Mouse (Mus musculus): ENCODE measurements around the gene Nfatc2. TPM values are rescaled to one million over a fixed set of nuclear protein-coding genes. Genes with fewer than 3 reads are reported as not detected.

Nfatc2 gene
- total and polyA plus RNA-seq, 2 experiments from 2014 or later = 7.3 to 7.4 TPM

- H3K9ac ChIP-seq (replicated peaks; ENCODE audit: low read depth, low read length) = no peak overlapping the region
- DNase-seq (ENCODE audit: low spot score) (no peak), ATAC-seq (ENCODE audit: insufficient read depth, low read depth) (0 out of 2 replicates have a peak, but pooled peaks have one; percentile 19)
- TF ChIP-seq EP300 (IDR thresholded peaks at IDR 0.05; ENCODE audit: low read depth) = no peak
- no peak for TF ChIP-seq CTCF (IDR thresholded peaks at IDR 0.05; ENCODE audit: low read depth)
- H3K4me3 ChIP-seq (ENCODE audit: low read depth, low read length) = no peak overlapping the region
- no peak overlapping the region for H3K27ac ChIP-seq (ENCODE audit: low read depth)
- H3K4me2 ChIP-seq (ENCODE audit: low read depth, low read length) = no peak overlapping the region
- H3K36me3 ChIP-seq (replicated peaks; ENCODE audit: control insufficient read depth, insufficient read depth, low read length) = no peaks in the 10 kb centered on the region
- H3K27me3 ChIP-seq (ENCODE audit: control insufficient read depth, insufficient read depth, low read length) = no peaks in the 10 kb centered on the region
- WGBS = 58% methylated on average over 3 of the region's 3 CpGs
- H3K4me1 ChIP-seq (ENCODE audit: control insufficient read depth, insufficient read depth) = peaks cover 28% of the 10 kb centered on the region
- no peaks in the 10 kb centered on the region for H3K9me3 ChIP-seq (replicated peaks; ENCODE audit: control insufficient read depth, low read length)
These were observed 13.7 kb upstream of the Nfatc2 start for GRCm38 (mm10) chr2:168615160-168615559.

DNA sequence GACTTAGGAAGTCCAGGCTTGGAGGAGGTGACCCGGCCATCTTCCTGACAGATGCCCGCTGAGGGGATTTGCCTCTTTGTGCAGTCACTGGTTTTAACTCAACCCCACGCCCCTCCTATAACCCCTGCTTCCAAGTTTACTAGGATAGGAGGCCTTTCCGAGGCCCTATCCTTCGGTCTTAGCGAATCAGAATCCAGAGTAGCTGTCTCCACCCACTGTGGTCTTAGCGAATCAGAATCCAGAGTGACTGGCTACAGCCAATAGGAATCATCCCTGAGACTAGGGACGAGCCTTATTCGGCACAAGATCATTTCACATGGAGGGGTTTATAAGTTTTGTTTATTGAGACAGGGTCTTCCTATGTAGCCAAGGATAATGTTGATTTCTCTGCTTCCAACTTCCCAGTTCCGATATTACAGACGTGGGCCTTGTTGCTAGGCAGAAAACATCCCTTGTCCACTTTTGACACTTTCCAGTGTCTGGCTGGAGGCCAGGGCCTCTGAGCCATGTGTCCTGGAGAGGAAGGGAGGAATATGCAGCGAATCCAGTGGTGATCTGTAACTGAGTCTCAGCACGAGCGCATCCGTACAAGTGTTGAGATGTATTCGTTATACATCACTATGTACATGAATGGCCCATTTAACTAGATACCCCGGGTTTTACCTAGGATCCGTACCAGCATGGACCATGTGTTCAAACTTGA is 12.9 kb upstream of the Nfatc2 start:
- Histone ChIP-seq H3K27me3 (ENCODE audit: control insufficient read depth, insufficient read depth, low read length) (no peaks in the 10 kb centered on the region), H3K9me3 (replicated peaks; ENCODE audit: control insufficient read depth, low read length) (no peaks in the 10 kb centered on the region), H3K4me2 (ENCODE audit: low read depth, low read length) (no peak overlapping the region), H3K4me1 (ENCODE audit: control insufficient read depth, insufficient read depth) (peaks cover 34% of the 10 kb centered on the region), H3K36me3 (replicated peaks; ENCODE audit: control insufficient read depth, insufficient read depth, low read length) (no peaks in the 10 kb centered on the region), H3K4me3 (ENCODE audit: low read depth, low read length) (no peak overlapping the region), H3K27ac (ENCODE audit: low read depth) (no peak overlapping the region), H3K9ac (replicated peaks; ENCODE audit: low read depth, low read length) (no peak overlapping the region)
- TF ChIP-seq EP300 (IDR thresholded peaks at IDR 0.05; ENCODE audit: low read depth) (no peak), CTCF (IDR thresholded peaks at IDR 0.05; ENCODE audit: low read depth) (no peak)
- ATAC-seq (ENCODE audit: insufficient read depth, low read depth) (peak; percentile 67; the same call in 1 of the 2 replicates), DNase-seq (ENCODE audit: low spot score) (peak; percentile 72)
- WGBS = 51% methylated on average over 18 of the region's 18 CpGs

DNA sequence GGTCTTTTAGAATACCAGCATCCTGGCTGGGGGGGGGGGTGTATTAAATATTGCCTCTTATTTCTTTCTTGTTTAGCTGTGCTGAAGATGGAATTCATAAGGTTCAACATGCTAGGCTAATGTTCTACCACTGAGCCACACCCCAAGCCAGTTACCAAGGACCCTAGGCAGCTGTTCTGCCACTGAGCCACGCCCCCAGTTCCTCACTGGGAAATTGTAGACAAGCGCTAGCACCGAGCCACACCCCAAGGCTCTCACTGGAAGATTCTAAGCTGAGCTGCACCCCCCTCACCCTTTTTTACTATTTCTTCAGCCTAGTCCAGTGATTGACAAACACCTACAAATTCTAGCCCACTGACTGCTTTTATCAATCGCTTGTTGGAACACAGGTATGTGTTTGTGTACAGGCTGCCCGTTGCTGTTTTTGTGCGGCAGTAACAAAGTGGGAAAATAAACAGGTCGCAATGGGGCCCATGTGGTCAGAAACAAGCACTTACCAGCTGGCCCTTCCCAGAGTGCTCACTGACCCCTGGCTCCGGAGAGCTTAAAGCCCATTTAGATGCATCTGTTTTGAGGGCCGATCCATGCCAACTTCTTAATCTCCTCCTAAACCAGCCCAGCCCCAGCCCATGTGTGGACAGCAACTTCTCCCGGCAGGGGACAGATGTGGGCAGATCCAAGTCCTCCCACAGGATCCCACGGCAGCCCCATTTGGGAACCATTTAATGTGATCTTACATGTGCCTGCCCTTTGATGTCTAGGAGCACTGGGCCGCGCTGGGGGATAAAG is 11.8 kb upstream of the Nfatc2 start:
- 69% methylated on average over 13 of the region's 13 CpGs for WGBS
- H3K9ac ChIP-seq (replicated peaks; ENCODE audit: low read depth, low read length) = no peak overlapping the region
- H3K4me2 ChIP-seq (ENCODE audit: low read depth, low read length) = no peak overlapping the region
- H3K9me3 ChIP-seq (replicated peaks; ENCODE audit: control insufficient read depth, low read length) = no peaks in the 10 kb centered on the region
- no peak for DNase-seq (ENCODE audit: low spot score)
- no peak for ATAC-seq (ENCODE audit: insufficient read depth, low read depth)
- no peak overlapping the region for H3K27ac ChIP-seq (ENCODE audit: low read depth)
- no peaks in the 10 kb centered on the region for H3K27me3 ChIP-seq (ENCODE audit: control insufficient read depth, insufficient read depth, low read length)
- no peak overlapping the region for H3K4me3 ChIP-seq (ENCODE audit: low read depth, low read length)
- TF ChIP-seq EP300 (IDR thresholded peaks at IDR 0.05; ENCODE audit: low read depth) = no peak
- no peak for TF ChIP-seq CTCF (IDR thresholded peaks at IDR 0.05; ENCODE audit: low read depth)
- H3K36me3 ChIP-seq (replicated peaks; ENCODE audit: control insufficient read depth, insufficient read depth, low read length) = no peaks in the 10 kb centered on the region
- H3K4me1 ChIP-seq (ENCODE audit: control insufficient read depth, insufficient read depth) = peaks cover 44% of the 10 kb centered on the region

DNA sequence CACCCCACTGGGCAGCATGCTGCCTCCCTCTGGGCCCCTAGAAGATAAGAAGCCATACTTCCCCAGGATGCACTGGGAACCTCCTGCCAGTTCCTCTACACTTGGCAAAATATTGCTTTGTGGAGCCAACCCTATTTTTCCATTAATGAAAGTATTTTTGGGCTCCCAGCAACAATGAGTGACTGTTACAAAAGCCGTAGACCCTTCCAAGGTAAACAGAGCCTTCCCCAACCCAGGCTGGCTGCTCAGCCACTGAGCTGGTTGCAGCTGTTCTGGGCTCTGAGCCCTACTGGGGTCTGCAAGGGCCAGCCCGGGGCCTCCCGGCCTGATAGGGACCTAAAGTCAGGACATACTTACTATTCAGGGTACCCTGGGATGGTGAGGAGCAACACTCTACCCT is 9.5 kb upstream of the Nfatc2 start:
- no peak for ATAC-seq (ENCODE audit: insufficient read depth, low read depth)
- Histone ChIP-seq H3K27me3 (ENCODE audit: control insufficient read depth, insufficient read depth, low read length) (no peaks in the 10 kb centered on the region), H3K4me1 (ENCODE audit: control insufficient read depth, insufficient read depth) (peaks cover 64% of the 10 kb centered on the region), H3K9ac (replicated peaks; ENCODE audit: low read depth, low read length) (no peak overlapping the region), H3K4me3 (ENCODE audit: low read depth, low read length) (no peak overlapping the region), H3K36me3 (replicated peaks; ENCODE audit: control insufficient read depth, insufficient read depth, low read length) (no peaks in the 10 kb centered on the region), H3K4me2 (ENCODE audit: low read depth, low read length) (no peak overlapping the region), H3K27ac (ENCODE audit: low read depth) (peak overlapping the region; percentile 33; the same call in 1 of the 2 replicates), H3K9me3 (replicated peaks; ENCODE audit: control insufficient read depth, low read length) (no peaks in the 10 kb centered on the region)
- WGBS = 57% methylated on average over 3 of the region's 3 CpGs
- DNase-seq (ENCODE audit: low spot score) = peak; percentile 61
- TF ChIP-seq CTCF (IDR thresholded peaks at IDR 0.05; ENCODE audit: low read depth) (no peak), EP300 (IDR thresholded peaks at IDR 0.05; ENCODE audit: low read depth) (no peak)

- Histone ChIP-seq H3K27ac (ENCODE audit: low read depth) (no peak overlapping the region), H3K36me3 (replicated peaks; ENCODE audit: control insufficient read depth, insufficient read depth, low read length) (no peaks in the 10 kb centered on the region), H3K4me1 (ENCODE audit: control insufficient read depth, insufficient read depth) (peaks cover 63% of the 10 kb centered on the region), H3K9me3 (replicated peaks; ENCODE audit: control insufficient read depth, low read length) (no peaks in the 10 kb centered on the region), H3K4me2 (ENCODE audit: low read depth, low read length) (no peak overlapping the region), H3K9ac (replicated peaks; ENCODE audit: low read depth, low read length) (no peak overlapping the region), H3K27me3 (ENCODE audit: control insufficient read depth, insufficient read depth, low read length) (no peaks in the 10 kb centered on the region), H3K4me3 (ENCODE audit: low read depth, low read length) (no peak overlapping the region)
- DNase-seq (ENCODE audit: low spot score) (no peak), ATAC-seq (ENCODE audit: insufficient read depth, low read depth) (no peak)
- TF ChIP-seq CTCF (IDR thresholded peaks at IDR 0.05; ENCODE audit: low read depth) (no peak), EP300 (IDR thresholded peaks at IDR 0.05; ENCODE audit: low read depth) (no peak)
- 65% methylated on average over 6 of the region's 6 CpGs for WGBS
These were observed 8.3 kb upstream of the Nfatc2 start for GRCm38 (mm10) chr2:168609653-168610248.

All from heart, postnatal 0 days (tissue).